Mouse (Mus musculus): ENCODE data around the gene Olfr1357. TPM values are rescaled to one million over a fixed set of nuclear protein-coding genes. Genes with fewer than 3 reads are reported as not detected.
A peak's percentile ranks its signal among the peaks of the same experiment; 100 is the strongest.
"Not testable (repeated sequence)": the region's sequence is repeated elsewhere in the genome, so short reads cannot be mapped to it uniquely, and the experiment has no call there.

Olfr1357 gene
- total RNA-seq (2014; fragmentation: Nextera tagmentation) (not detected in 2 replicates), total RNA-seq (2017) (not detected in 2 replicates)

- ATAC-seq (replicated peaks; ENCODE audit: poor library complexity, severe bottlenecking), result no peak
Measured at GRCm38 (mm10) chr10:78617974-78618373, at the start of gene Olfr1357. TSS of gene Olfr1357 (minus strand) at chr10:78618074.

GRCm38 (mm10) chr10:78666696-78667095 is 48.8 kb upstream of the Olfr1357 start:
- ATAC-seq (replicated peaks; ENCODE audit: poor library complexity, severe bottlenecking), result not testable (repeated sequence)

GRCm38 (mm10) chr10:78664546-78664945 is 46.7 kb upstream of the Olfr1357 start:
- no peak for ATAC-seq (replicated peaks; ENCODE audit: poor library complexity, severe bottlenecking)

GRCm38 (mm10) chr10:78661198-78661597 is 43.3 kb upstream of the Olfr1357 start:
- ATAC-seq (replicated peaks; ENCODE audit: poor library complexity, severe bottlenecking), result no peak

- ATAC-seq (replicated peaks; ENCODE audit: poor library complexity, severe bottlenecking), result peak; percentile 69; the same call in 1 of the 2 replicates
Measured at GRCm38 (mm10) chr10:78632311-78632710, 14.4 kb upstream of the Olfr1357 start.

GRCm38 (mm10) chr10:78630194-78630593 is 12.3 kb upstream of the Olfr1357 start:
- no peak for ATAC-seq (replicated peaks; ENCODE audit: poor library complexity, severe bottlenecking)

- not testable (repeated sequence) for ATAC-seq (replicated peaks; ENCODE audit: poor library complexity, severe bottlenecking)
Measured at GRCm38 (mm10) chr10:78623143-78623542, 5.3 kb upstream of the Olfr1357 start.

GRCm38 (mm10) chr10:78607602-78608001 is 10.3 kb downstream of the Olfr1357 start:
- ATAC-seq (replicated peaks; ENCODE audit: poor library complexity, severe bottlenecking), result no peak

GRCm38 (mm10) chr10:78605080-78605479 is 12.8 kb downstream of the Olfr1357 start:
- ATAC-seq (replicated peaks; ENCODE audit: poor library complexity, severe bottlenecking), result 0 out of 2 replicates have a peak, but pooled peaks have one; percentile 42

GRCm38 (mm10) chr10:78599865-78600264 is 18.0 kb downstream of the Olfr1357 start:
- ATAC-seq (replicated peaks; ENCODE audit: poor library complexity, severe bottlenecking), result peak; percentile 68

GRCm38 (mm10) chr10:78594566-78594965 is 23.3 kb downstream of the Olfr1357 start:
- ATAC-seq (replicated peaks; ENCODE audit: poor library complexity, severe bottlenecking), result no peak

GRCm38 (mm10) chr10:78594157-78594556 is 23.7 kb downstream of the Olfr1357 start:
- ATAC-seq (replicated peaks; ENCODE audit: poor library complexity, severe bottlenecking), result no peak

GRCm38 (mm10) chr10:78593736-78594135 is 24.1 kb downstream of the Olfr1357 start:
- ATAC-seq (replicated peaks; ENCODE audit: poor library complexity, severe bottlenecking), result no peak

- no peak for ATAC-seq (replicated peaks; ENCODE audit: poor library complexity, severe bottlenecking)
Measured at GRCm38 (mm10) chr10:78592856-78593379, 25.0 kb downstream of the Olfr1357 start.

GRCm38 (mm10) chr10:78591406-78592328 is 26.2 kb downstream of the Olfr1357 start, which contains the start of gene Syde1:
TSS of gene Syde1 (minus strand) at chr10:78591964.
- peak; percentile 60 for ATAC-seq (replicated peaks; ENCODE audit: poor library complexity, severe bottlenecking)

- ATAC-seq (replicated peaks; ENCODE audit: poor library complexity, severe bottlenecking), result peak; percentile 34; the same call in 1 of the 2 replicates
Measured at GRCm38 (mm10) chr10:78590744-78591143, 27.1 kb downstream of the Olfr1357 start.

- ATAC-seq (replicated peaks; ENCODE audit: poor library complexity, severe bottlenecking), result no peak
Measured at GRCm38 (mm10) chr10:78589901-78590300, 28.0 kb downstream of the Olfr1357 start.

GRCm38 (mm10) chr10:78589291-78589690 is 28.6 kb downstream of the Olfr1357 start:
- ATAC-seq (replicated peaks; ENCODE audit: poor library complexity, severe bottlenecking), result no peak

GRCm38 (mm10) chr10:78586026-78586425 is 31.8 kb downstream of the Olfr1357 start:
- no peak for ATAC-seq (replicated peaks; ENCODE audit: poor library complexity, severe bottlenecking)

- ATAC-seq (replicated peaks; ENCODE audit: poor library complexity, severe bottlenecking), result no peak
Measured at GRCm38 (mm10) chr10:78585606-78586005, 32.3 kb downstream of the Olfr1357 start.

- no peak for ATAC-seq (replicated peaks; ENCODE audit: poor library complexity, severe bottlenecking)
Measured at GRCm38 (mm10) chr10:78584996-78585395, 32.9 kb downstream of the Olfr1357 start.

All from granulocyte monocyte progenitor cell, adult 5-6 weeks (primary cell).